Mouse (Mus musculus): ENCODE results near the gene Chrm1. TPM values are rescaled to one million over a fixed set of nuclear protein-coding genes. Genes with fewer than 3 reads are reported as not detected.

Chrm1 gene
- polyA plus RNA-seq, 2 experiments, result 0.56 to 0.62 TPM

- TF ChIP-seq POLR2A (IDR thresholded peaks at IDR 0.05; ENCODE audit: borderline replicate concordance, extremely low read depth, insufficient read depth, insufficient read length), result no peak
- DNase-seq (ENCODE audit: low spot score), result no peak
- Histone ChIP-seq H3K9ac (ENCODE audit: low read depth, low read length, severe bottlenecking) (no peak overlapping the region), H3K9me3 (ENCODE audit: control insufficient read depth, low read length) (no peaks in the 10 kb centered on the region), H3K4me2 (replicated peaks; ENCODE audit: low read depth, low read length, severe bottlenecking) (no peak overlapping the region), H3K27ac (replicated peaks; ENCODE audit: low read depth, low read length) (no peak overlapping the region), H3K4me1 (ENCODE audit: control insufficient read depth, insufficient read depth, low read length) (no peaks in the 10 kb centered on the region), H3K36me3 (ENCODE audit: control insufficient read depth, insufficient read depth, low read length) (no peaks in the 10 kb centered on the region), H3K4me3 (replicated peaks; ENCODE audit: low read length) (no peak overlapping the region), H3K27me3 (ENCODE audit: control insufficient read depth, insufficient read depth, low read length) (no peaks in the 10 kb centered on the region)
- no peak for ATAC-seq (ENCODE audit: low FRiP score, low read depth)
- 81% methylated on average over 4 of the region's 4 CpGs for whole genome bisulfite sequencing
These were observed 7.2 kb upstream of the Chrm1 start for GRCm38 (mm10) chr19:8656341-8656740.

- peak; percentile 32 for DNase-seq (ENCODE audit: low spot score)
- peak; percentile 66 for ATAC-seq (ENCODE audit: low FRiP score, low read depth)
- Histone ChIP-seq H3K36me3 (ENCODE audit: control insufficient read depth, insufficient read depth, low read length) (no peaks in the 10 kb centered on the region), H3K4me1 (ENCODE audit: control insufficient read depth, insufficient read depth, low read length) (0 out of 2 replicates have a peak, but pooled peaks cover 8% of the 10 kb centered on the region), H3K27ac (replicated peaks; ENCODE audit: low read depth, low read length) (no peak overlapping the region), H3K4me3 (replicated peaks; ENCODE audit: low read length) (peak overlapping the region; percentile 46), H3K27me3 (ENCODE audit: control insufficient read depth, insufficient read depth, low read length) (no peaks in the 10 kb centered on the region; the same call in 1 of the 2 replicates), H3K4me2 (replicated peaks; ENCODE audit: low read depth, low read length, severe bottlenecking) (peak overlapping the region; percentile 87), H3K9ac (ENCODE audit: low read depth, low read length, severe bottlenecking) (peak overlapping the region; percentile 57), H3K9me3 (ENCODE audit: control insufficient read depth, low read length) (no peaks in the 10 kb centered on the region)
- WGBS, result 2% methylated on average over 35 of the region's 35 CpGs
- TF ChIP-seq POLR2A (IDR thresholded peaks at IDR 0.05; ENCODE audit: borderline replicate concordance, extremely low read depth, insufficient read depth, insufficient read length), result no peak
These were observed 1.7 kb upstream of the Chrm1 start for GRCm38 (mm10) chr19:8661821-8662307.

- no peak overlapping the region for H3K27ac ChIP-seq (replicated peaks; ENCODE audit: low read depth, low read length)
- WGBS, result 6% methylated on average over 11 of the region's 11 CpGs
- TF ChIP-seq POLR2A (IDR thresholded peaks at IDR 0.05; ENCODE audit: borderline replicate concordance, extremely low read depth, insufficient read depth, insufficient read length), result no peak
- DNase-seq (ENCODE audit: low spot score), result peak; percentile 31
- peak; percentile 44; the same call in 1 of the 2 replicates for ATAC-seq (ENCODE audit: low FRiP score, low read depth)
- peak overlapping the region; percentile 87 for H3K4me2 ChIP-seq (replicated peaks; ENCODE audit: low read depth, low read length, severe bottlenecking)
- H3K36me3 ChIP-seq (ENCODE audit: control insufficient read depth, insufficient read depth, low read length), result no peaks in the 10 kb centered on the region
- H3K4me1 ChIP-seq (ENCODE audit: control insufficient read depth, insufficient read depth, low read length), result 0 out of 2 replicates have a peak, but pooled peaks cover 8% of the 10 kb centered on the region
- peak overlapping the region; percentile 46 for H3K4me3 ChIP-seq (replicated peaks; ENCODE audit: low read length)
- H3K9ac ChIP-seq (ENCODE audit: low read depth, low read length, severe bottlenecking), result peak overlapping the region; percentile 57
- H3K27me3 ChIP-seq (ENCODE audit: control insufficient read depth, insufficient read depth, low read length), result no peaks in the 10 kb centered on the region; the same call in 1 of the 2 replicates
- no peaks in the 10 kb centered on the region for H3K9me3 ChIP-seq (ENCODE audit: control insufficient read depth, low read length)
These were observed 1.3 kb upstream of the Chrm1 start for GRCm38 (mm10) chr19:8662337-8662736.

- no peak overlapping the region for H3K9ac ChIP-seq (ENCODE audit: low read depth, low read length, severe bottlenecking)
- H3K27me3 ChIP-seq (ENCODE audit: control insufficient read depth, insufficient read depth, low read length), result no peaks in the 10 kb centered on the region; the same call in 1 of the 2 replicates
- no peak for ATAC-seq (ENCODE audit: low FRiP score, low read depth)
- 31% methylated on average over 9 of the region's 10 CpGs for WGBS
- H3K27ac ChIP-seq (replicated peaks; ENCODE audit: low read depth, low read length), result no peak overlapping the region
- no peaks in the 10 kb centered on the region for H3K9me3 ChIP-seq (ENCODE audit: control insufficient read depth, low read length)
- H3K4me3 ChIP-seq (replicated peaks; ENCODE audit: low read length), result peak overlapping the region; percentile 17
- H3K4me1 ChIP-seq (ENCODE audit: control insufficient read depth, insufficient read depth, low read length), result 0 out of 2 replicates have a peak, but pooled peaks cover 8% of the 10 kb centered on the region
- TF ChIP-seq POLR2A (IDR thresholded peaks at IDR 0.05; ENCODE audit: borderline replicate concordance, extremely low read depth, insufficient read depth, insufficient read length), result no peak
- H3K4me2 ChIP-seq (replicated peaks; ENCODE audit: low read depth, low read length, severe bottlenecking), result peak overlapping the region; percentile 16
- no peak for DNase-seq (ENCODE audit: low spot score)
- H3K36me3 ChIP-seq (ENCODE audit: control insufficient read depth, insufficient read depth, low read length), result no peaks in the 10 kb centered on the region
These were observed 377 bp downstream of the Chrm1 start for GRCm38 (mm10) chr19:8663911-8664421.

GRCm38 (mm10) chr19:8664859-8665258 lies 1.3 kb downstream of the Chrm1 start:
- ATAC-seq (ENCODE audit: low FRiP score, low read depth) (no peak), DNase-seq (ENCODE audit: low spot score) (no peak)
- WGBS, result 93% methylated on average over 3 of the region's 3 CpGs
- H3K4me2 ChIP-seq (replicated peaks; ENCODE audit: low read depth, low read length, severe bottlenecking), result peak overlapping the region; percentile 16
- no peak overlapping the region for H3K27ac ChIP-seq (replicated peaks; ENCODE audit: low read depth, low read length)
- TF ChIP-seq POLR2A (IDR thresholded peaks at IDR 0.05; ENCODE audit: borderline replicate concordance, extremely low read depth, insufficient read depth, insufficient read length), result no peak
- H3K9me3 ChIP-seq (ENCODE audit: control insufficient read depth, low read length), result no peaks in the 10 kb centered on the region
- H3K27me3 ChIP-seq (ENCODE audit: control insufficient read depth, insufficient read depth, low read length), result no peaks in the 10 kb centered on the region; the same call in 1 of the 2 replicates
- H3K9ac ChIP-seq (ENCODE audit: low read depth, low read length, severe bottlenecking), result no peak overlapping the region
- no peaks in the 10 kb centered on the region for H3K36me3 ChIP-seq (ENCODE audit: control insufficient read depth, insufficient read depth, low read length)
- H3K4me3 ChIP-seq (replicated peaks; ENCODE audit: low read length), result peak overlapping the region; percentile 17; the same call in 1 of the 2 replicates
- 0 out of 2 replicates have a peak, but pooled peaks cover 8% of the 10 kb centered on the region for H3K4me1 ChIP-seq (ENCODE audit: control insufficient read depth, insufficient read depth, low read length)
